Mouse (Mus musculus) heart, embryonic 15.5 days (tissue): ENCODE measurements around the gene Cfl1. TPM values are rescaled to one million over a fixed set of nuclear protein-coding genes. Genes with fewer than 3 reads are reported as not detected.
"Not testable (repeated sequence)": the region's sequence is repeated elsewhere in the genome, so short reads cannot be mapped to it uniquely, and the experiment has no call there.

Experiments used
- ATAC-seq: fragments of 200-750 bp; cut with Nextera tagmentation; replicated peaks from 2 replicates; pipeline ENCODE4 v1.8.0; 2017; ENCODE audit warnings: low read depth, moderate TSS enrichment; ENCODE audit not compliant: insufficient number of reproducible peaks, insufficient read depth, low FRiP score
- H3K27ac ChIP-seq: fragments of 300-500 bp; sonication (generic); 2 replicates; pipeline ENCODE4 v1.5.1; 2015; ENCODE audit warnings: mild to moderate bottlenecking, inconsistent platforms
- H3K27me3 ChIP-seq: fragments of 300-500 bp; sonication (generic); 2 replicates; pipeline ENCODE4 v1.6.1; 2015; ENCODE audit warnings: inconsistent platforms
- H3K36me3 ChIP-seq: fragments of 300-500 bp; sonication (generic); 2 replicates; pipeline ENCODE4 v1.6.1; 2015; ENCODE audit warnings: mild to moderate bottlenecking, inconsistent platforms
- H3K4me1 ChIP-seq: fragments of 300-500 bp; sonication (generic); replicated peaks from 2 replicates; pipeline ENCODE4 v1.6.1; 2015; ENCODE audit warnings: inconsistent platforms
- H3K4me2 ChIP-seq: fragments of 300-500 bp; sonication (generic); 2 replicates; pipeline ENCODE4 v1.6.1; 2015; ENCODE audit warnings: inconsistent platforms, mild to moderate bottlenecking, moderate library complexity
- H3K4me3 ChIP-seq: fragments of 300-500 bp; sonication (generic); 2 replicates; pipeline ENCODE4 v1.5.1; 2015; ENCODE audit warnings: mild to moderate bottlenecking, inconsistent platforms
- H3K9ac ChIP-seq: fragments of 300-500 bp; sonication (generic); 2 replicates; pipeline ENCODE4 v1.6.1; 2015; ENCODE audit warnings: mild to moderate bottlenecking, inconsistent platforms
- H3K9me3 ChIP-seq: fragments of 300-500 bp; sonication (generic); replicated peaks from 2 replicates; pipeline ENCODE4 v1.6.1; 2016; ENCODE audit warnings: inconsistent platforms
- WGBS: fragments of 180-500 bp; shearing (Covaris S2); methylation state at CpG from one replicate; pipeline ENCODE4 v1.1.7; 2015; ENCODE audit warnings: mixed read lengths; 5-methylcytosine and 5-hydroxymethylcytosine counted together
- polyA plus RNA-seq: library from polyadenylated mRNA; unstranded; fragments of >200 nt; fragmentation: Nextera tagmentation; extraction: Ambion mirVana; gene quantifications from 2 replicates; pipeline ENCODE4 v1.2.1, GENCODE M21; 2015

Cfl1 gene
- polyA plus RNA-seq, 1 experiment from 2014 or later = 1,578 TPM

DNA sequence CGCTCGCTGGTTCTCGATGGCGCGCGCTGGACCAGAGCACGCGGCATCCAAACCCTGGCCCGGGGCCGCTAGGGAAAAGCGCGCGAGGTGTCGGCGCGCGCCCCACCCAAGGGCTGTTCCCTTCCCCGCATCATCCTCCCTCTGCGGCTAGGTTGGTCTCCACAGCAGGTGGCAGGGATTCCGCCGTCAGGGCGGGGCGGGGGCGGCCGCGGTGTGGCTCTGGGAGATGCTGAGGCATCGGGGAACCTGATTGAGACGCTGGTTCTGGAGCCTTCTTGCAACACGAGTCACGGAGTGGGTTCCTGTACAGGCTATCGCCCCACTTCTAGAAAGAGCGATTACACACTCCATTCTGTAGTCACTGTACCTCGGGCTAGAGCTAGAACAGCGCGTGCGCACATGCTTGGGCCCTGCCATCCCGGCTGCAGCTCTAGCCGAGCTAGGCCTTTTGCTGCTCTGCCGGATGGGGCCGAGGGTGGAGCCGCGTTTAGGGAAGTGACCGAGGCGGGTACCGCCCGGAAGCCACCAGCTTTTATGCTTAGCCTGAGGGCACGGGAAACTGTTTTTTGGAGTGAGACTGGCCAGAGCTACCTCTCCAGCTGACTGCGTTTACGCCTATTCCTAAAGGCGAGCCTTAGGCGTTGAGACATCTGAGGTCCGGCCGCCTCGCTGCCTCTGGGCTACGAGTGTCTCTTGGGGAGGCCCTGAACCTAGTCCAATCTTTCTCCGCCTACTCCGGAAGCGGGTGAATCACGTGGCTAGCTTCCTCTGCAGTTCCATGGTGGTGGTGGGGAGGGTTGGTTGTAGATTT is 848 bp downstream of the Cfl1 start:
- Histone ChIP-seq H3K4me1 (peaks cover 45% of the 10 kb centered on the region), H3K27me3 (no peaks in the 10 kb centered on the region), H3K4me3 (peak overlapping the region; percentile 96), H3K4me2 (peak overlapping the region; percentile 86), H3K27ac (peak overlapping the region; percentile 100), H3K9me3 (no peaks in the 10 kb centered on the region), H3K9ac (peak overlapping the region; percentile 97), H3K36me3 (peaks cover 37% of the 10 kb centered on the region)
- WGBS = under 1% methylated on average over 59 of the region's 59 CpGs
- ATAC-seq = 0 out of 2 replicates have a peak, but pooled peaks have one; percentile 8

GRCm38 (mm10) chr19:5492641-5493040 is 2.4 kb downstream of the Cfl1 start:
- ATAC-seq = no peak
- Histone ChIP-seq H3K4me2 (no peak overlapping the region), H3K4me1 (peaks cover 29% of the 10 kb centered on the region), H3K9ac (0 out of 2 replicates have a peak overlapping the region, but pooled peaks have one; percentile 9), H3K4me3 (0 out of 2 replicates have a peak overlapping the region, but pooled peaks have one; percentile 96), H3K9me3 (no peaks in the 10 kb centered on the region), H3K36me3 (peaks cover 50% of the 10 kb centered on the region), H3K27me3 (no peaks in the 10 kb centered on the region), H3K27ac (no peak overlapping the region)
- 76% methylated on average over 4 of the region's 4 CpGs for WGBS

DNA sequence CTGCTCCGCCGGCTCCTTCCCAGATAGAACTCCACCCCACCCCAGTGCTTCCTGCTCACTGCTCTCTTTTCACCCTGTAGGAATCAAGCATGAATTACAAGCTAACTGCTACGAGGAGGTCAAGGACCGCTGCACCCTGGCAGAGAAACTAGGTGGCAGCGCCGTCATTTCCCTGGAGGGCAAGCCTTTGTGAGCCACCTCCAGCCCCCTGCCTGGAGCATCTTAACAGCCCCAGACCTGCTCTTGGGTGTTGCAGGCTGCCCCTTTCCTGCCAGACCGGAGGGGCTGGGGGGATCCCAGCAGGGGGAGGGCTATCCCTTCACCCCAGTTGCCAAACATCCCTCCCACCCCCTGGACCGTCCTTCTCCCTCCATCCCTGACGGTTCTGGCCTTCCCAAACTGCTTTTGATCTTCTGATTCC is 3.1 kb downstream of the Cfl1 start:
- not testable (repeated sequence) for H3K4me3 ChIP-seq, H3K9me3 ChIP-seq, H3K27me3 ChIP-seq, H3K9ac ChIP-seq, H3K4me2 ChIP-seq, H3K27ac ChIP-seq, ATAC-seq
- H3K4me1 ChIP-seq = peaks cover 29% of the 10 kb centered on the region
- 65% methylated on average over 9 of the region's 9 CpGs for WGBS
- peaks cover 51% of the 10 kb centered on the region for H3K36me3 ChIP-seq

DNA sequence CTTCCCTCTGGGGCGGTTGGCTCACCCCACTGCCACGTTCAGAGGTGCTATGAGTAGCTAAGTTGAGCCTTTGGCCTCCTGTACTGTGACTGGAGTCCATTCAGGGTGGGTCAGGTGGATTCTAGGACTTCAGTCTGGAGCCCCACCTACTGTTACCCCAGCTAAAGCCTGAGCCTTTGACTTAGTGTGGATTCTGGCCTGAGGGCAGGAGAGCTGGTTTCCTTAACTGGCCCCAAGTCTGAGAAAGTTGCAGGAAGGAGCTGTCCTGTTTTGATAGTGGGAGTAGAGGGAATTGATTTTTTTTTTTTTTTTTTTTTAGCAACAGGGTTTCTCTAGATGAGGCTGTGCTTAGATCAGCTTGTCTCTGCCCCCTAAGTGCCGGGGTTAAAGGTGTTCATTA is 4.1 kb downstream of the Cfl1 start:
- whole genome bisulfite sequencing = 88% methylated on average over 3 of the region's 3 CpGs
- no peaks in the 10 kb centered on the region for H3K9me3 ChIP-seq
- peaks cover 51% of the 10 kb centered on the region for H3K36me3 ChIP-seq
- no peak overlapping the region for H3K27ac ChIP-seq
- H3K4me1 ChIP-seq = peaks cover 25% of the 10 kb centered on the region
- H3K4me2 ChIP-seq = no peak overlapping the region
- H3K27me3 ChIP-seq = no peaks in the 10 kb centered on the region
- no peak overlapping the region for H3K9ac ChIP-seq
- ATAC-seq = no peak
- H3K4me3 ChIP-seq = no peak overlapping the region

DNA sequence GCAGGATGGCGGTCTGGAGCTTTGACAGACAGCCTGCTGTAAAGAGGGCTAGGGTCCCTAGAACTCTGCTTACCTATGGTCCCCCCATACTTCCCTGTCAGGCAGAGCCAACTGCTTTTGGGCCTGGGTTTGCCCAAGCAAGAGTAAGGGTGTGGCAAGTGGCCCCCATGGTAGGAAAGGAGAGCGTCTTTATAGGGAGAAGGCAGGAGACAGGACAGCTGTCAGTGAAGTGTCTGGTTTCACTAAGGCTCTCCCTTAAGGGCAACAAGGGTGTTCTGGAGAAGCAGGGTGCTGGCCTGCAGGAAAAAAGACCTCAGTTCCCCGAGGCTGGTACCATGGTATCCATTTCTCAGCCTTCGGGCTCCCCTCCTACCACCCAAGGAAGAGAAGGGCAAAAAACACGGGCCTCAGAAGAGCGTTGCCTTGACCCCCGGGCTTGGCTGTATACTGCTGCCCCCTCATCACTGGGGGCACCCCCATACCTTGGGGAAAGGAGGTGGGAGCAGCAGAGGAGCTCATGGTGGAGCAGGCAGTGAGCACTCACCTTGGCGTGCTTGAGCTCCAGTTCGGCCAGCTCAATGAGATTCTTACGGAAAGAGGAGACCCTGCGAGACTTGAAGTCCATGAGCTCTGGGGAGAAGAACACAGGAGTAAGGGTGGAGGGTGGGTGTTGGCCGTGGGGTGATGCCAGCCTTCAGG is 5.2 kb downstream of the Cfl1 start:
- WGBS = 81% methylated on average over 12 of the region's 12 CpGs
- H3K9me3 ChIP-seq = no peaks in the 10 kb centered on the region
- peaks cover 20% of the 10 kb centered on the region for H3K4me1 ChIP-seq
- no peak for ATAC-seq
- no peak overlapping the region for H3K27ac ChIP-seq
- peaks cover 51% of the 10 kb centered on the region for H3K36me3 ChIP-seq
- no peak overlapping the region for H3K4me2 ChIP-seq
- H3K9ac ChIP-seq = no peak overlapping the region
- H3K27me3 ChIP-seq = no peaks in the 10 kb centered on the region
- H3K4me3 ChIP-seq = no peak overlapping the region

GRCm38 (mm10) chr19:5496052-5496370 is 5.8 kb downstream of the Cfl1 start:
- WGBS = 83% methylated on average over 16 of the region's 16 CpGs
- Histone ChIP-seq H3K4me2 (no peak overlapping the region), H3K27me3 (no peaks in the 10 kb centered on the region), H3K27ac (no peak overlapping the region), H3K4me3 (no peak overlapping the region), H3K36me3 (peaks cover 51% of the 10 kb centered on the region), H3K9ac (no peak overlapping the region), H3K9me3 (no peaks in the 10 kb centered on the region), H3K4me1 (peaks cover 20% of the 10 kb centered on the region)
- no peak for ATAC-seq

- H3K9me3 ChIP-seq = no peaks in the 10 kb centered on the region
Observed at GRCm38 (mm10) chr19:5500330-5500875, 10.1 kb downstream of the Cfl1 start.

GRCm38 (mm10) chr19:5503687-5504086 is 13.4 kb downstream of the Cfl1 start, which contains the start of gene 1700020D05Rik:
TSS of gene 1700020D05Rik (minus strand) at chr19:5503787.
- no peak for ATAC-seq
- 50% methylated on average over 17 of the region's 17 CpGs for WGBS
- H3K4me3 ChIP-seq = no peak within 1 kb of the TSS

More at GRCm38 (mm10) chr19:5500330-5500875, 10.1 kb downstream of the Cfl1 start:
- H3K27ac ChIP-seq = no peak overlapping the region
- H3K9ac ChIP-seq = no peak overlapping the region
- peaks cover 24% of the 10 kb centered on the region for H3K36me3 ChIP-seq
- H3K27me3 ChIP-seq = no peaks in the 10 kb centered on the region
- H3K4me1 ChIP-seq = no peaks in the 10 kb centered on the region
- no peak overlapping the region for H3K4me3 ChIP-seq
- 84% methylated on average over 2 of the region's 2 CpGs for WGBS
- no peak for ATAC-seq
- H3K4me2 ChIP-seq = no peak overlapping the region

DNA sequence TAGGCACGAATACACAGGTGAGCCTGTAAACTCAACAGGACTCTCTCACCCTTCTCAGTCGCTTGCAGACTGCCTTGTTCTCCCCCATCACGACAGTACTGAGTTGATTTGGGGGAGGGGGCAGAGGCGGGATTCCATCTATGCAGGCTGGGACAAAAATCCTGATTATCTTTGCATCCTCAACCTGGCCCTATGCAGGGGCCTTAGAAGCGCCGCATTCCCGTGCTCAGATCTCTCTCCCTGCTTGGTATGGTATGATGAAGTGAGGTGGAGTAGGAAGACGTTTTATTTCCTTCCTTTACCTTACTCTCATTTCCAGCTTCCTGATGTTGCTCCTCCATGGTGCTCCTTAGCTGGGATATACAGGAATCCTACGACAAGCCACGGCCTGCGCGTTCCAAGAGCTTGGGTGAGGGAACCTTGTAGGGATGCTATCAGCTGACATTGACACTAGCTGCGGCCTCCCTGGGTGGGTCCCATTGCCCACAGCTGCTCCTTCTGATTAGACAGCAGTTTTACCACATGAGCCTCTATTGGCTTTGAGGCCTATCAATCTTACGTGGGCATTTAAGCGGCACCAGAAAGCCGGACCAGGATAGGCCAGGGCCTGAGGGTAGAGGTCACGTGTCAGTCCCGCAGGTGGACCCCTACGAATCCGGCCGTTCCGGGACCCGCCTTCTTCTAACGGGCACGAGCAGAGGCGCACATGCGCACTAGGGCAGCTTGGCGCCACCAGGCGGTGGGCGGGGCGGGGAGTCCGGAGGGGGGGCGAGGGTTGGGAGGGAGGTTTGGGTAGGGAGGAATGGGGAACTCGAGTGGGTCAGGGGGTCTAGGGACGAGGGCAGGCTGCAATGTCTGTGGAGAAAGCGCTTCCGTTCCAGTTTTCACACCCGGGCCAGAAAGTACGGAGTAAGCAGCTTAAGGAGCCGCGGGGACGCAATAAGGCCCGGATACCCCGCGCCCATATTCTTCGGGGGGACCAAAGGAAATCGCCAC is 20.1 kb downstream of the Cfl1 start, which contains the start of gene Snx32:
Gene Snx32, minus strand, starts transcription at position 508 of the 996 bp plus-strand sequence.
- H3K9ac ChIP-seq = peak within 1 kb of the TSS; percentile 76
- 2% methylated on average over 47 of the region's 47 CpGs for WGBS
- H3K36me3 ChIP-seq = no peaks in the 10 kb centered on the region
- peaks cover 29% of the 10 kb centered on the region for H3K4me1 ChIP-seq
- peak; percentile 100 for ATAC-seq
- no peaks in the 10 kb centered on the region for H3K9me3 ChIP-seq
- H3K27ac ChIP-seq = peak within 1 kb of the TSS; percentile 71
- peak within 1 kb of the TSS; percentile 87 for H3K4me2 ChIP-seq
- no peaks in the 10 kb centered on the region for H3K27me3 ChIP-seq
- peak within 1 kb of the TSS; percentile 67 for H3K4me3 ChIP-seq

More at GRCm38 (mm10) chr19:5503687-5504086, 13.4 kb downstream of the Cfl1 start, which contains the start of gene 1700020D05Rik:
- Histone ChIP-seq H3K4me2 (no peak within 1 kb of the TSS), H3K9ac (no peak within 1 kb of the TSS), H3K9me3 (no peaks in the 10 kb centered on the region), H3K27me3 (no peaks in the 10 kb centered on the region), H3K27ac (no peak within 1 kb of the TSS), H3K4me1 (no peaks in the 10 kb centered on the region), H3K36me3 (no peaks in the 10 kb centered on the region)

DNA sequence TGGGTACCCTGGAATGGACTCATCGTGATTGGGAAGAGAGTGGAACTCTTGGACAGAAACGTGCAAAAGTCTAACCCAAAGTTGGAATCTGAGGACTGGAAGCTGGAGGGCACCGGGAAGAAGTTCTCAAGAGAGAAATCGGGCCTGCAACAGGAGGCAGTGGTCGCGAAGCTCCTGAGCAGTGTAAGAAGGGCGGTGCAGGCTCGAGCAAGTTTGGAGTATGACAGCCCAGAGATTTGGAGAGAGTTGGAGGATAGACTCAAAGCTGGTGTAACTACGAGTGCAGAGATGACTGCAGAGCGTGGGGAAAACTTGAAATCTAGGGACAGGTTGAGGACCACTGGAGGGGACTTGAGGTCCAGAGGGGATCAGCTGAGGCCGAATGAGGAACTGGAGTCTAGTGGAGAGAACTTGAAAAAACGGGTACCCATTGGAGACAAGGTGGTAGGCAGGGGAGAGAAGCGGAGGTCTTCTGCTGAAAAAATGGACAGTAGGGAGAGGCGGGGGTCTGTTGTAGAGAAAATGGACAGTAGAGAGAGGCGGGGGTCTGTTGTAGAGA is 20.9 kb downstream of the Cfl1 start:
- no peaks in the 10 kb centered on the region for H3K9me3 ChIP-seq
- WGBS = 41% methylated on average over 15 of the region's 15 CpGs
- ATAC-seq = no peak
- peaks cover 29% of the 10 kb centered on the region for H3K4me1 ChIP-seq
- H3K4me3 ChIP-seq = peak overlapping the region; percentile 67
- H3K27me3 ChIP-seq = no peaks in the 10 kb centered on the region
- H3K4me2 ChIP-seq = peak overlapping the region; percentile 87
- H3K27ac ChIP-seq = peak overlapping the region; percentile 71
- H3K9ac ChIP-seq = peak overlapping the region; percentile 76
- H3K36me3 ChIP-seq = no peaks in the 10 kb centered on the region
